Mouse (Mus musculus): ENCODE results near the gene Ablim1.

The Ablim1 gene

GRCm38 (mm10) chr19:57304666-57305065, 10.1 kb downstream of the Ablim1 start:
- no peak for DNase-seq (ENCODE audit: low read depth, low spot score)

- no peak for DNase-seq (ENCODE audit: low read depth, low spot score)
These were observed 12.7 kb downstream of the Ablim1 start for GRCm38 (mm10) chr19:57301961-57302395.

- DNase-seq (ENCODE audit: low read depth, low spot score) = peak; percentile 20
These were observed 16.7 kb downstream of the Ablim1 start for GRCm38 (mm10) chr19:57298006-57298405.

- no peak for DNase-seq (ENCODE audit: low read depth, low spot score)
These were observed 17.3 kb downstream of the Ablim1 start for GRCm38 (mm10) chr19:57297447-57297846.

GRCm38 (mm10) chr19:57296539-57296938, 18.2 kb downstream of the Ablim1 start:
- no peak for DNase-seq (ENCODE audit: low read depth, low spot score)

- DNase-seq (ENCODE audit: low read depth, low spot score) = no peak
These were observed 19.2 kb downstream of the Ablim1 start for GRCm38 (mm10) chr19:57295521-57295920.

- no peak for DNase-seq (ENCODE audit: low read depth, low spot score)
These were observed 20.4 kb downstream of the Ablim1 start for GRCm38 (mm10) chr19:57294356-57294755.

GRCm38 (mm10) chr19:57293737-57294136, 21.0 kb downstream of the Ablim1 start:
- DNase-seq (ENCODE audit: low read depth, low spot score) = peak; percentile 20

- no peak for DNase-seq (ENCODE audit: low read depth, low spot score)
These were observed 31.4 kb downstream of the Ablim1 start for GRCm38 (mm10) chr19:57283310-57283709.

GRCm38 (mm10) chr19:57282642-57283041, 32.1 kb downstream of the Ablim1 start:
- no peak for DNase-seq (ENCODE audit: low read depth, low spot score)

- no peak for DNase-seq (ENCODE audit: low read depth, low spot score)
These were observed 35.1 kb downstream of the Ablim1 start for GRCm38 (mm10) chr19:57279666-57280065.

- no peak for DNase-seq (ENCODE audit: low read depth, low spot score)
These were observed 36.5 kb downstream of the Ablim1 start for GRCm38 (mm10) chr19:57278263-57278662.

- DNase-seq (ENCODE audit: low read depth, low spot score) = no peak
These were observed 37.7 kb downstream of the Ablim1 start for GRCm38 (mm10) chr19:57277010-57277409.

- DNase-seq (ENCODE audit: low read depth, low spot score) = no peak
These were observed 39.4 kb downstream of the Ablim1 start for GRCm38 (mm10) chr19:57275166-57275953.

GRCm38 (mm10) chr19:57274717-57275116, 40.0 kb downstream of the Ablim1 start:
- DNase-seq (ENCODE audit: low read depth, low spot score) = peak; percentile 9

GRCm38 (mm10) chr19:57274286-57274685, 40.4 kb downstream of the Ablim1 start:
- DNase-seq (ENCODE audit: low read depth, low spot score) = no peak

- peak; percentile 16 for DNase-seq (ENCODE audit: low read depth, low spot score)
These were observed 41.7 kb downstream of the Ablim1 start for GRCm38 (mm10) chr19:57272824-57273613.

GRCm38 (mm10) chr19:57271757-57272156, 43.0 kb downstream of the Ablim1 start:
- DNase-seq (ENCODE audit: low read depth, low spot score) = no peak

GRCm38 (mm10) chr19:57270711-57271110, 44.0 kb downstream of the Ablim1 start:
- no peak for DNase-seq (ENCODE audit: low read depth, low spot score)

GRCm38 (mm10) chr19:57269791-57270190, 44.9 kb downstream of the Ablim1 start:
- DNase-seq (ENCODE audit: low read depth, low spot score) = no peak

GRCm38 (mm10) chr19:57267531-57267930, 47.2 kb downstream of the Ablim1 start:
- DNase-seq (ENCODE audit: low read depth, low spot score) = no peak

- DNase-seq (ENCODE audit: low read depth, low spot score) = no peak
These were observed 48.2 kb downstream of the Ablim1 start for GRCm38 (mm10) chr19:57266374-57267085.

All from WW6 (cell line).